8 mouse cellular contexts compared by ENCODE assay signal in the genomic region with DNA sequence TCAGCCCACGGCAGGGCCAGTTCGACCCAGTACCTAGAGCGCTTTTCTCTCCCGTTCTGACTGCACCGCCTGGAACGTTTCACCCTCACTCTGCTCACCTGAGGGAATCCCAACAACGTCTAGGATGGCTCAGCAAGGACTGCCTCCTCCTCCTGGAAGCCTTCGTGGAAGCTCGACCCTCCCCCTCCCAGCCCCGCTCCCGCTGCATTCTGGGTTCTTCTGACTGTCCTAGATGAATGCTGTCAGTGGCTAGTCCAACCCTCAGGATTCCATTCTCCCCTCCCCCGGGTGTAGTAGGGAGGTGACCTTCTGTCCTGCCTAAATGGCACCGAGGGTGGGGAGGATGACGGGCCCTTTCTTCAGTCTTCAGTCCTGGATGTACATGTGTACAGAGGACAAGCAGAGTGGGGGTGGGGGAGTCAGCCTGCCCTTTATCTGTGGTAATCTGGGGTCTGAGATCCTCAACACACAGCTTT. TPM values are rescaled to one million over a fixed set of nuclear protein-coding genes. Genes with fewer than 3 reads are reported as not detected.
DNase-seq lines count a peak whose midpoint lies in the region; ATAC-seq and TF ChIP-seq lines count a peak whose summit lies in the region.

Csrnp1 (minus strand) TSS at position 123 of the 476 bp plus-strand sequence.

- H3K9ac ChIP-seq in embryonic facial prominence, embryonic 13.5 days, result peak within 1 kb of the TSS; percentile 77
- peak within 1 kb of the TSS; percentile 64 for H3K9ac ChIP-seq in hindbrain, embryonic 14.5 days
- peak within 1 kb of the TSS; percentile 86 for H3K9ac ChIP-seq in liver, postnatal 0 days (replicated peaks)
- peak within 1 kb of the TSS; percentile 92 for H3K9ac ChIP-seq in stomach, postnatal 0 days (ENCODE audit: low read length)

- intact Hi-C loops in heart, postnatal 25 days (cut with DNase I), result loop anchor here (2.0 kb wide), 1 partner anchor 16 kb away; no protein-coding TSS in a partner anchor

- 11% methylated on average over 14 of the region's 14 CpGs for WGBS in embryonic facial prominence, embryonic 13.5 days
- 4% methylated on average over 14 of the region's 14 CpGs for WGBS in hindbrain, embryonic 14.5 days
- WGBS in liver, postnatal 0 days (ENCODE audit: insufficient replicate concordance), result 22% methylated on average over 14 of the region's 14 CpGs
- 22% methylated on average over 14 of the region's 14 CpGs for WGBS in stomach, postnatal 0 days

- H3K4me3 ChIP-seq in G1E (ENCODE audit: low read depth, low read length), result peak within 1 kb of the TSS; percentile 91
- H3K4me3 ChIP-seq in embryonic facial prominence, embryonic 13.5 days, result peak within 1 kb of the TSS; percentile 65
- H3K4me3 ChIP-seq in hindbrain, embryonic 14.5 days (replicated peaks; ENCODE audit: low read length), result peak within 1 kb of the TSS; percentile 69
- H3K4me3 ChIP-seq in liver, postnatal 0 days (ENCODE audit: low read depth, low read length), result peak within 1 kb of the TSS; percentile 77
- H3K4me3 ChIP-seq in stomach, postnatal 0 days (ENCODE audit: low read depth, low read length), result peak within 1 kb of the TSS; percentile 75

- DNase-seq in heart, adult 11 months, result peak; percentile 97
- DNase-seq in heart, postnatal 25 days (ENCODE audit: low spot score), result no peak
- no peak for DNase-seq in G1E (ENCODE audit: low spot score)
- no peak for DNase-seq in hindbrain, embryonic 14.5 days (ENCODE audit: low spot score)
- DNase-seq in liver, postnatal 0 days, result peak; percentile 68
- no peak for DNase-seq in stomach, postnatal 0 days (ENCODE audit: low spot score)
- no peak for DNase-seq in ovary, postnatal 14 days (ENCODE audit: low spot score)

- H3K27ac ChIP-seq in embryonic facial prominence, embryonic 13.5 days, result peak within 1 kb of the TSS; percentile 76
- H3K27ac ChIP-seq in hindbrain, embryonic 14.5 days, result no peak within 1 kb of the TSS
- H3K27ac ChIP-seq in liver, postnatal 0 days (ENCODE audit: low read depth), result peak within 1 kb of the TSS; percentile 83
- H3K27ac ChIP-seq in stomach, postnatal 0 days (replicated peaks), result peak within 1 kb of the TSS; percentile 93

- peak within 1 kb of the TSS; percentile 99 for H3K4me2 ChIP-seq in embryonic facial prominence, embryonic 13.5 days
- H3K4me2 ChIP-seq in hindbrain, embryonic 14.5 days (replicated peaks), result peak within 1 kb of the TSS; percentile 87
- H3K4me2 ChIP-seq in liver, postnatal 0 days (ENCODE audit: low read depth, low read length), result peak within 1 kb of the TSS; percentile 79
- H3K4me2 ChIP-seq in stomach, postnatal 0 days (replicated peaks; ENCODE audit: low read depth), result peak within 1 kb of the TSS; percentile 72

- peaks cover 56% of the 10 kb centered on the region for H3K4me1 ChIP-seq in G1E (ENCODE audit: insufficient read depth, low read depth, low read length)
- peaks cover 45% of the 10 kb centered on the region for H3K4me1 ChIP-seq in embryonic facial prominence, embryonic 13.5 days
- peaks cover 39% of the 10 kb centered on the region for H3K4me1 ChIP-seq in hindbrain, embryonic 14.5 days (replicated peaks; ENCODE audit: control insufficient read depth, insufficient read depth, low read length)
- peaks cover 25% of the 10 kb centered on the region for H3K4me1 ChIP-seq in liver, postnatal 0 days (ENCODE audit: insufficient read depth)
- H3K4me1 ChIP-seq in stomach, postnatal 0 days (replicated peaks; ENCODE audit: control insufficient read depth, insufficient read depth), result peaks cover 7% of the 10 kb centered on the region; the same call in 1 of the 2 replicates

- peaks cover 8% of the 10 kb centered on the region for H3K36me3 ChIP-seq in G1E (replicated peaks)
- no peaks in the 10 kb centered on the region for H3K36me3 ChIP-seq in embryonic facial prominence, embryonic 13.5 days
- no peaks in the 10 kb centered on the region for H3K36me3 ChIP-seq in hindbrain, embryonic 14.5 days (replicated peaks; ENCODE audit: control insufficient read depth, insufficient read depth)
- no peaks in the 10 kb centered on the region for H3K36me3 ChIP-seq in liver, postnatal 0 days (replicated peaks; ENCODE audit: insufficient read depth, low read length)
- no peaks in the 10 kb centered on the region for H3K36me3 ChIP-seq in stomach, postnatal 0 days (ENCODE audit: control insufficient read depth, insufficient read depth, low read length)

- no peaks in the 10 kb centered on the region for H3K9me3 ChIP-seq in G1E (replicated peaks)
- H3K9me3 ChIP-seq in embryonic facial prominence, embryonic 13.5 days, result no peaks in the 10 kb centered on the region
- no peaks in the 10 kb centered on the region for H3K9me3 ChIP-seq in hindbrain, embryonic 14.5 days (ENCODE audit: control insufficient read depth, low read length)
- no peaks in the 10 kb centered on the region for H3K9me3 ChIP-seq in liver, postnatal 0 days (ENCODE audit: low read length)
- H3K9me3 ChIP-seq in stomach, postnatal 0 days (ENCODE audit: control insufficient read depth, low read length), result no peaks in the 10 kb centered on the region

- peaks cover 22% of the 10 kb centered on the region for H3K27me3 ChIP-seq in G1E (ENCODE audit: insufficient read depth, low read length)
- H3K27me3 ChIP-seq in embryonic facial prominence, embryonic 13.5 days, result no peaks in the 10 kb centered on the region
- peaks cover 22% of the 10 kb centered on the region for H3K27me3 ChIP-seq in hindbrain, embryonic 14.5 days (ENCODE audit: control insufficient read depth, insufficient read depth, low read length)
- 0 out of 2 replicates have a peak, but pooled peaks cover 2% of the 10 kb centered on the region for H3K27me3 ChIP-seq in liver, postnatal 0 days (ENCODE audit: insufficient read depth, low read length)
- H3K27me3 ChIP-seq in stomach, postnatal 0 days (ENCODE audit: control insufficient read depth, insufficient read depth, low read length), result no peaks in the 10 kb centered on the region

- ATAC-seq in G1E (ENCODE audit: extremely low read depth, insufficient number of reproducible peaks, low FRiP score, poor library complexity, severe bottlenecking), result no peak
- no peak for ATAC-seq in embryonic facial prominence, embryonic 13.5 days (ENCODE audit: insufficient number of reproducible peaks, insufficient read depth, low FRiP score, low TSS enrichment, low read depth)
- ATAC-seq in hindbrain, embryonic 14.5 days (ENCODE audit: low FRiP score), result no peak
- ATAC-seq in liver, postnatal 0 days, result peak; percentile 36
- no peak for ATAC-seq in stomach, postnatal 0 days (ENCODE audit: low FRiP score, low TSS enrichment)

- TF ChIP-seq EP300 in liver, postnatal 0 days (IDR thresholded peaks at IDR 0.05; ENCODE audit: low read depth), result no peak
- no peak for TF ChIP-seq EP300 in stomach, postnatal 0 days (optimal IDR thresholded peaks at IDR 0.05)

- TF ChIP-seq CTCF in G1E (IDR thresholded peaks at IDR 0.05; ENCODE audit: low read depth, low read length), result no peak
- TF ChIP-seq CTCF in liver, postnatal 0 days (IDR thresholded peaks at IDR 0.05; ENCODE audit: low read depth), result no peak
- TF ChIP-seq CTCF in stomach, postnatal 0 days (IDR thresholded peaks at IDR 0.05; ENCODE audit: low read depth), result no peak

RNA-seq across cellular contexts. Expression of gene Csrnp1, which starts in this region (rescaled TPM):
- 10 to 100 TPM in 1 of 2 experiments, 1 to 10 TPM in 1; 10.0 to 13.3 TPM for total RNA-seq in heart, postnatal 25 days (2021)
- total RNA-seq in G1E (2014; fragmentation: Nextera tagmentation) (17.0 and 26.5 TPM in 2 replicates), G1E (2017) (17.3 and 19.9 TPM in 2 replicates)
- 35.0 and 44.1 TPM in 2 replicates for polyA plus RNA-seq in G1E (2012)
- polyA plus RNA-seq in embryonic facial prominence, embryonic 13.5 days (2015; fragmentation: Nextera tagmentation; extraction: Ambion mirVana), result 3.3 and 4.5 TPM in 2 replicates
- 0.68 and 0.80 TPM in 2 replicates for polyA plus RNA-seq in hindbrain, embryonic 14.5 days (2014; fragmentation: Nextera tagmentation; extraction: Ambion mirVana)
- polyA plus RNA-seq in liver, postnatal 0 days (2015; fragmentation: Nextera tagmentation; extraction: Ambion mirVana), result 2.9 and 3.4 TPM in 2 replicates
- 5.5 and 5.6 TPM in 2 replicates for polyA plus RNA-seq in stomach, postnatal 0 days (2015; fragmentation: Nextera tagmentation; extraction: Ambion mirVana)

Comparison
In these comparisons a context has a peak if more than half of its experiments do, and no peak if none do; other contexts are left out.
1. DNase-seq: peak in heart, adult 11 months (single experiment) and liver, postnatal 0 days (single experiment); none in heart, postnatal 25 days (single experiment), G1E (single experiment), hindbrain, embryonic 14.5 days (single experiment), stomach, postnatal 0 days (single experiment) and ovary, postnatal 14 days (single experiment).
2. Peak in every context shown above with its lines, with median percentiles within 50 percentile points of each other: H3K4me3 ChIP-seq, H3K4me2 ChIP-seq and H3K9ac ChIP-seq.